Mouse (Mus musculus) midbrain, embryonic 15.5 days (tissue): ENCODE data around the gene Platr25. TPM values are rescaled to one million over a fixed set of nuclear protein-coding genes. Genes with fewer than 3 reads are reported as not detected.
"Not testable (repeated sequence)": the region's sequence is repeated elsewhere in the genome, so short reads cannot be mapped to it uniquely, and the experiment has no call there.

Experiments
- ATAC-seq: fragments of 200-750 bp; cut with Nextera tagmentation; replicated peaks from 2 replicates; pipeline ENCODE4 v1.8.0; 2017; ENCODE audit warnings: moderate TSS enrichment
- H3K27ac ChIP-seq: fragments of 300-500 bp; sonication (generic); 2 replicates; pipeline ENCODE4 v1.5.1; 2015; ENCODE audit warnings: mild to moderate bottlenecking, inconsistent platforms
- H3K27me3 ChIP-seq: fragments of 300-500 bp; sonication (generic); replicated peaks from 2 replicates; pipeline ENCODE4 v1.6.1; 2015; ENCODE audit warnings: inconsistent platforms
- H3K36me3 ChIP-seq: fragments of 300-500 bp; sonication (generic); replicated peaks from 2 replicates; pipeline ENCODE4 v1.6.1; 2015; ENCODE audit warnings: inconsistent platforms
- H3K4me1 ChIP-seq: fragments of 300-500 bp; sonication (generic); 2 replicates; pipeline ENCODE4 v1.6.1; 2015; ENCODE audit warnings: inconsistent platforms
- H3K4me2 ChIP-seq: fragments of 300-500 bp; sonication (generic); 2 replicates; pipeline ENCODE4 v1.6.1; 2015; ENCODE audit warnings: inconsistent platforms, mild to moderate bottlenecking, moderate library complexity
- H3K4me3 ChIP-seq: fragments of 300-500 bp; sonication (generic); 2 replicates; pipeline ENCODE4 v1.5.1; 2015; ENCODE audit warnings: mild to moderate bottlenecking, inconsistent platforms
- H3K9ac ChIP-seq: fragments of 300-500 bp; sonication (generic); 2 replicates; pipeline ENCODE4 v1.6.1; 2015; ENCODE audit warnings: mild to moderate bottlenecking, inconsistent platforms
- H3K9me3 ChIP-seq: fragments of 300-500 bp; sonication (generic); 2 replicates; pipeline ENCODE4 v1.6.1; 2016; ENCODE audit warnings: inconsistent platforms
- WGBS: fragments of 180-500 bp; shearing (Covaris S2); methylation state at CpG from one replicate; pipeline ENCODE4 v1.1.7; 2015; ENCODE audit warnings: mixed read lengths; 5-methylcytosine and 5-hydroxymethylcytosine counted together
- microRNA counts: library from miRNA; unstranded; fragments of <30 nt; microRNA quantifications from one replicate; lab custom pipeline; 2016
- microRNA-seq: library from miRNA; unstranded; fragments of <30 nt; microRNA quantifications from one replicate; pipeline ENCODE4, GENCODE M21; 2016
- polyA plus RNA-seq: library from polyadenylated mRNA; unstranded; fragments of >200 nt; fragmentation: Nextera tagmentation; extraction: Ambion mirVana; gene quantifications from 2 replicates; pipeline ENCODE4 v1.2.1, GENCODE M21; 2015

The Platr25 gene
- polyA plus RNA-seq, 1 experiment from 2014 or later = 36.6 TPM

DNA sequence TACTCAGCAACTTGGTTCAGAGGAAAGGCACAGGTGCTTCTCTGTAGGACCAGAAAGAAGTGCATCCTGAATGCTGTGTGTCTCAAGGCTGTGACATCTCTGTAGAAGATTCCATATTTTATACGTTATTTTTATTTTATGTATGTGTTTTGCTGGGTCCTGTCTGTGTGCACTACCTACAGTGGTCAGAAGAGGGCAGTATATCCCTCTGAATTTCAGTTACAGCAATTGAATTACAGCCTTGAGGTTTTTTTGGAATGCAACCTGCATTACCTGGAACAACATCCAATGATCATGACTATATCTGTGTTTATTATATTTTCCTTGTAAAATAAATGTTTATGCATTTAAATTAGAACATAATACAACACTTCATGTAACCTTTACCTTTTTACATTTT lies 133.4 kb downstream of the Platr25 start:
- not testable (repeated sequence) for H3K36me3 ChIP-seq, H3K4me2 ChIP-seq, H3K27me3 ChIP-seq, ATAC-seq, H3K27ac ChIP-seq, H3K4me3 ChIP-seq, H3K9me3 ChIP-seq, H3K9ac ChIP-seq, H3K4me1 ChIP-seq
- WGBS = 38% methylated on average over 1 of the region's 1 CpGs

DNA sequence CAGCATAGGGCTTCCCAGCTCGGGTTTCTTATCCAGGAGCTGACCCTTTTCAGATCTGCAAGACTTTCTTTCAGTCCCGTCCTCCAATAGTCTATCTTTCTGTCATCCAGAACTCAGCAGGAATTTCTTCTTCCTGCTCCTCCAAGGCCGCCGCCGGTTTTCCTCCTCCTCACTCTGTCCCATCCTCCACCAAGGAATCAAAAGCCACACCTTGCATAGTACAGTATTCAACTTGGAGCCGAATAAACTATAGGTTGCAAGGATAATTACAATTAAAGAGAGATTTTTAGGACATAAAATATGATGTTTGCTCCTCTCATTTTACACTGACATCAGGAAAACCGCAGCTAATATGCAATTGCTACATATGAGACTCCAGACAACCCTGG lies 136.2 kb downstream of the Platr25 start:
- not testable (repeated sequence) for H3K4me1 ChIP-seq, H3K36me3 ChIP-seq, H3K9me3 ChIP-seq, H3K27me3 ChIP-seq
- peak; percentile 93 for ATAC-seq
- peak overlapping the region; percentile 55 for H3K4me3 ChIP-seq
- H3K9ac ChIP-seq = peak overlapping the region; percentile 57; the same call in 1 of the 2 replicates
- H3K4me2 ChIP-seq = peak overlapping the region; percentile 58
- WGBS = 12% methylated on average over 7 of the region's 7 CpGs
- peak overlapping the region; percentile 61; the same call in 1 of the 2 replicates for H3K27ac ChIP-seq

DNA sequence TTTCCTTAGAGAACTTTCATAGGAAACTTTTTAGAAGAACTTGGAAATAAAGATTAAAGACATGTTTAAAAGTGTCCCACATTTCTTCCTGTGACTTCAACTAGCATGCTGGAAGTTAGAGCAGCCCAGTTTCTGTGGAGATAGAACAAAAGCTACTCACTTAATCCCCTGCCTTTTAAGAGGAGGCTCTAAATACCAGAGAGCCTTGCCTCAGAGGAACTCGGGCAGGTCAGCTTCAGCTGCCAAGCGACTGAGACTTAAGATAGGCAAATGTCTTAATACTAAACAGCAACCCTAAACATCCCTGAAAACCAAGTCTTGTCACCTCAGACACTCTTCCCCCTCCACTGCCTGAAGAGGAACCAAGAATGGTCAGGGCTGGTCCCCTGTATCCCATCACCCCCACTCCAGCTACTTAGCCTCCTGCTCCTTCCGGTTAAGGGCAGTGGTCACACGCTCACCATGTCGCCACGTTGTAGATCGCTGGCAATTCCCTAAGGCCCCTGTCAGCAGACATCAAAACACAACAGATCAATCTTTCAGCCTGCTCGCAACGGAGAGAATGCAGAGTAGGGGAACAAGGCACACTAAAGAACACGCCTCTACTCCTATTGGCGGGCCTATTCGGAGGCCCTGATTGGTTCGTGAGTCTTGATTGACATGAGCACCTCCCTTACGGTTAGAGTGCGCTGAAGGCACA lies 136.8 kb downstream of the Platr25 start, which contains the start of gene 6720489N17Rik:
Gene 6720489N17Rik, minus strand, starts transcription at position 606 of the 700 bp plus-strand sequence.
- H3K27me3 ChIP-seq, H3K9me3 ChIP-seq, H3K36me3 ChIP-seq, H3K4me1 ChIP-seq: not testable (repeated sequence)
- H3K27ac ChIP-seq = peak within 1 kb of the TSS; percentile 61
- H3K4me2 ChIP-seq = peak within 1 kb of the TSS; percentile 58
- peak within 1 kb of the TSS; percentile 57 for H3K9ac ChIP-seq
- peak; percentile 100 for ATAC-seq
- 0% methylated on average over 15 of the region's 15 CpGs for WGBS
- peak within 1 kb of the TSS; percentile 55 for H3K4me3 ChIP-seq

MicroRNAs encoded within 50 kb of the gene (microRNA counts, 519-probe panel; counts per million panel counts)
- microRNA mmu-miR-713 (lab: Ali Mortazavi, UCI) = not detected

Small RNAs within 50 kb of the gene (microRNA-seq; reads per million reads assigned to microRNA genes)
- not detected for gene Gm24020
- not detected for gene Gm24588
- not detected for gene Mir713

Other genes with a start within 250 kb of the Platr25 start
- 0.28 TPM in 1 of 2 replicates, not detected in the other for gene Zfp935, start 202.2 kb downstream of the Platr25 start, polyA plus RNA-seq
- 9.2 and 10.5 TPM in 2 replicates for gene Zfp934, start 189.5 kb downstream of the Platr25 start, polyA plus RNA-seq
- 7.9 and 9.2 TPM in 2 replicates for gene 6720489N17Rik, start 136.5 kb downstream of the Platr25 start, polyA plus RNA-seq
- 10.2 and 11.5 TPM in 2 replicates for gene Gm5141, start 25.1 kb upstream of the Platr25 start, polyA plus RNA-seq
- gene Fbp2, start 97.7 kb upstream of the Platr25 start, polyA plus RNA-seq = 1.1 and 1.3 TPM in 2 replicates
- 0.30 and 0.61 TPM in 2 replicates for gene Fbp1, start 127.6 kb upstream of the Platr25 start, polyA plus RNA-seq
- 24.0 and 29.0 TPM in 2 replicates for gene 2010111I01Rik, start 204.2 kb upstream of the Platr25 start, polyA plus RNA-seq